Mouse (Mus musculus) heart, postnatal 0 days (tissue): Measurements from ENCODE around the gene Fes.

ENCODE experiments used
- CTCF ChIP-seq: IDR thresholded peaks from 2 replicates; pipeline ENCODE4 v1.5.1; 2016; ENCODE audit warnings: antibody characterized with exemption, control low read depth, low read depth
- EP300 ChIP-seq: IDR thresholded peaks from 2 replicates; pipeline ENCODE4 v1.6.1; 2016; ENCODE audit warnings: antibody characterized with exemption, low read depth

DNA sequence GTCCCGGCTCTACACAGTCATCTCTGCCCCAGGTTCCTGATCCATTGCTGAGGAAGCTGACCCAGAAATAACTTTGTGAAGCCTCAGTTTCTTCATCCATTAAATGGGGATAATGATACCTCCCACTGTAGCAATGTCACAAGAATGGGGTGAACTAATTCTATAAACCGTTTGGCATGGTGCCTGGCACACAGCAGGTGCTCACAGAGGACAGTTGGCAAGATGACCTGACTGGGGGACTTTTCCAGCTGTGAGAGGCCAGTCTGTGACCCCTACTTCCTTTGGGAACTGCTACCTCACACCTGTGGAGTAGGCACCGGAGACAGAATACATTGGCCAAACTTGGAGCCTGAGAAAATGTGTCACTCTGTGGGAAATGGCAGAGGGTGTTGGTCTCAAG, 30.3 kb upstream of the Fes start:
- TF ChIP-seq CTCF = no peak
- no peak for TF ChIP-seq EP300
